Mouse (Mus musculus) left cerebral cortex, adult 8-10 months (tissue): ENCODE measurements around the gene Zswim3. TPM values are rescaled to one million over a fixed set of nuclear protein-coding genes. Genes with fewer than 3 reads are reported as not detected.

ENCODE experiments used
- DNase-seq, 2 experiments: peaks; one replicate each; pipeline ENCODE4 v3.0.0; 2022; ENCODE audit warnings: low spot score in 2 of 2
- total RNA-seq, 4 experiments: library from RNA; stranded (reverse); gene quantifications; 2 replicates each; pipeline ENCODE4 v1.2.4; 2022

Gene Zswim3
- total RNA-seq, 4 experiments from 2014 or later = 7.1 to 10.0 (median 8.7) TPM

DNA sequence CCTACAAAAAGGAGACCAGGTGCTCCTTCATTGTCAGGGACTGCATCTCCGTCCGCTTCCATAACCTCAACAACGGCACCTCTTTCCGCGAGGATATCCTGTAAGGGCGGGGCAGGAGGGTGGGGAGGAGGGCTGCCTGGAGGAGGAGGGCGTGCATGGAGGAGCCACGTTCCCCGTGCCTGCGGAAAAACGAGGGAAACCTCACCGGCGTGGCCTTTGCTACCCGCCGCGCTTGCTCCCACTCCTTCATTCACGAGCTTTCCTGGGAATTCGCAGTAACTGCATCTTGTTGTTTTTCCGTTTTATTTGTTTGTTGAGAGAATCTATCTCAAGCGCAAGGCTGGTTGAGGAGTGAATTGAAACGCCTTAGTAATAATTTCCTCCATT lies 427 bp downstream of the Zswim3 start:
- no peak for DNase-seq

DNA sequence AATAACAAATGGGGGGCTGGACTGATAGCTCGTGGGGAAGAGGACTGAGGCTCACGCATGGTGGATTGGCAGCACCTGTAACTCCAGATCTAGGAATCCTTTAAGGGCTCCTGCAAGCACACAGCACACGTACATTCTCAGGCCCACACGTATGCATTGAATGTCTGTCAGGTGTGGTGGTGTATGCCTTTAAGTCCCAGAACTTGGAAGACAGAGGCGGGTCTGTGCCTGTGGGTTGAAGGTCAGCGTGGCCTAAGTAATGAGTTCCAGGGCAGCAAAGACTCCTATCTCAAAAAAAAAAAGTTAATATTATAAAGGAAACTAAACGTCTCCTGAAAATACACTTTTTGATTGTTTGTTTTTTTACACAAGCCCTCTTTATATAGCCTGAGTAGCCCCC lies 1.7 kb downstream of the Zswim3 start:
- no peak for DNase-seq

DNA sequence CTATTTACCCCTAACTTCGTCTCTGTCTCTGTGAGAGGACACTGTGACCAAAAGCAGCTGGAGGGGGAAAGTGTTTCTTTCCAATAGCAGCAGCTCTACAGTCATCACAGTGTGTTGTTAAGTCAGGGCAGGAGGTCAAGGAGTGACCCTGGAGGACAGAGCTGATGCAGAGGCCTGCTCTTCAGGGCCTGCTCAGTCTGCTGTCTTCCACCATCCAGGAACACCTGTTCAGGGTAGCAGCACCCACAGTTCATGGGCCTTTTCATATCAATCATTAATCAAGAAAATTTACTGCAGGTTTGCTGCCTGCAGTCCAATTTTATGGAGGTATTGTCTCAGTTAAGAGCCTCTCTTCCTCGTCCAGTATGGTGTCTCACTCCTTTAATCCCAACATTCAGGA lies 8.7 kb downstream of the Zswim3 start:
- no peak for DNase-seq

DNA sequence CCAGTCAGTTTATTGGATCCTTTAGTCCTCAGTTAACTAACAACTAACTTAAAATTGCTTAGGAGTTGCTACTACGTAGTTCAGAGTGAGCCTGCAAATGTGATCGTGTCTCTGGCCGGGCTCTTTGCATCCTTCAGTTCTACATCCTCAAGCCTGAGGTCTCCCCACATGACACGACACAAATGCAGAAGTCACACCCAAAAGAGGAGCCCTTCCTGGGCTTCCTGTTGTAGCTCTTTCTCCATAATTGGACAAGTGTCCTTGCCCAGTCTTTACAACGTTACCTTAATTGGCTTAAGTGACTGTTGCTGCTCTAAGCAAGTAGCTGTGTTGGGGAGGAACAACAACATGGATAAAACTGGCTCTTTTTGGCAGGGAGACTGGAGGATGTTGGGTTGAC lies 10.4 kb downstream of the Zswim3 start:
- DNase-seq = no peak

DNA sequence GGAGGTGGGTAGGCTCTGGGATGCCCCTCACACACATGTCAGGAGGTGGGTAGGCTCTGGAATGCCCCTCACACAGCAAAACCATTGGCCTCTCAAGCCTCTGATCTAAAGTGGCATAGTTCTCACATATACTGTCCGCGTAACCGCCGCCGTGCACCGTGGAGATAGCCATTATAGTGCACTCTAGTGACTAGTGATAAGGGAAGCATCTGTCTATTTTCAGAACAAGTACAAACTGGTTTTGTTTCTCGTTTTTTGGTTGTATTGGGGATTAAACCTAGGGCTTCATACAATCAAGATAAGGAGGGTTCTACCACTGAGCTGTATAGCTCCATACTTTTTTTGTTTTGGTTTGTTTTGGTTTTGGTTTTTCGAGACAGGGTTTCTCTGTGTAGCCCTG lies 10.9 kb downstream of the Zswim3 start:
- no peak for DNase-seq

DNA sequence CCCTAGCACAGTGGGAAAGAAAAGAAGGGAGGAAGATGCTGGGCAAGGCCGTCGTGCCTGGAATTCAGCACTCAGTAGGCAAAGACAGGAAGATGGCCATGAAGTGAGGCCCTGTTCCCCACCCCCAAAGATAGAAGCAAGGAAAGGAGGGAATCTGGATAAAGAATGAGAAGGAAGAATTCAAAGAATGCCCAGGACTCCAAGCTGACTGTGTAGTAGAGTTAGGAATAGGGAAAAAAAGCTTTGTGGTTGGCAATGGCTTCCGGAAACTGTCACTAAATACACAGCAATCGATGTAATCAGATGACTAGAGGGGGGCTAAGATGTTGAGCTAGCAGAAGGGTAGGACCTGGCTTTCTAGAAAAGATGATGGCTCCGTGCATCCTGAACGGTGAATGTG lies 12.3 kb downstream of the Zswim3 start:
- DNase-seq = no peak

DNA sequence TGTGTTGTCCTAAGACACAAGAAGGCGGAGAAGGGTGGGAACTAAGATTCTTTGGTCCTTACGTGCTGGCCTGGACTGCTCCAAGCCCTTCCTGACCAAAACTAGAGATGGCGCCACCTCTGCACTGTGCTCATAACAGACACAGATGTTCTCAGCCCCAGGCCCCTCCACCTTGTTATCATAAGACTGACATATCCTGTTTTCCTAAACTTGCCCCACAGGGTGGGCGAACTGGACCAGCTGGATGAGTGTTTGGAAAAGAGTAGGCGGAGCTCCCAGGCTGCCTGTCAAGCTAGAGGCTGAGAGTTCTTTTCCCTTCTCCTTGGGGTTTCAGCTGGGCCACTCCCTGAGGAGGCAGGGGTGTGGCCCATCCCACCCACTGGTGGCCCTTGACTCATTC lies 12.8 kb downstream of the Zswim3 start:
- no peak for DNase-seq

DNA sequence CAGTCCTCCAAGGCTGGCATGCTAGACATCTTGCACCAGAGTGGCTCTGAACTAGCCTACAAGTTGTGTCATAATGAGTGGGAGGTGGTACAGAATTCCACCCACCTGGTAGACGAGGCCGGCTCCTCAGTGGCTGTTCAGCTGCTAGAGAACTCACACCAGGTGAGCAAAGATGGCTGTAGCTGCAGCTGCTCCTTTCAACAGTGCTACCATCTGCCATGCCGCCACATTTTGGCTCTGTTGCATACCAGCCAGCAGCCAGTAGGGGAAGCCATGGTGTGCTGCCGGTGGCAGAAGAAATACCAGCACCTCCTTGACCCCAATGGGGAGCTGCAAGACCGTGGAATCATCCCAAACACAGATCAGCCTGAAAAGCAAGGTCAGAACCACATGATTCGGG lies 16.2 kb downstream of the Zswim3 start:
- no peak for DNase-seq

DNA sequence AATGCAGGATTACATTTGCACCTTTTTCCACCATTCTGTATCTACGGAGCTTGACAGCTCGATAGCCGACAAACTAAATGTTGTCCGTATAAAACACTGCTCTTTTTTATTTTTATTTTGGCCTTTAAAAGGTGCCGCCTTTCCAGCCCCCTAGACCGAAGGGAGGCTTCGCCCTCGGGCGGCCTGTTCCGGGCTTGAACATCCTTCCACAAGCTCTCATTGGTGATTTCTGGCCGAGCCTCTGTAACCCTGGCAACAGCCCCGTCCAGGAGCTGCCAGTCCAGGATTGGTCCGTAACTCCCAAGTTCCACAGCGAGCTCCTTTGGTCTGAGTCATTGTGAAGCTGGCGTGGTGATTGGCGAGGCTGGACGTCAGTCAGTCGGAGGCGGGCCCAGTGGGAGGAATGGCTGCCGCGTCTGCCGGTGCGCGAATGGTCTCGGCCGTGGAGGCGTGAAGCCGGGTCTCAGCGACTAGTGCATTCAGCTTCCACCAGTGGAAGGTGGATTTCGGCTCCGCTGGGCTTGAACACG lies 17.8 kb downstream of the Zswim3 start, which contains the start of gene Zswim1:
TSS of gene Zswim1 (plus strand) at position 51 of the 530 bp plus-strand sequence.
- peak; percentile 99 to 100 for DNase-seq

DNA sequence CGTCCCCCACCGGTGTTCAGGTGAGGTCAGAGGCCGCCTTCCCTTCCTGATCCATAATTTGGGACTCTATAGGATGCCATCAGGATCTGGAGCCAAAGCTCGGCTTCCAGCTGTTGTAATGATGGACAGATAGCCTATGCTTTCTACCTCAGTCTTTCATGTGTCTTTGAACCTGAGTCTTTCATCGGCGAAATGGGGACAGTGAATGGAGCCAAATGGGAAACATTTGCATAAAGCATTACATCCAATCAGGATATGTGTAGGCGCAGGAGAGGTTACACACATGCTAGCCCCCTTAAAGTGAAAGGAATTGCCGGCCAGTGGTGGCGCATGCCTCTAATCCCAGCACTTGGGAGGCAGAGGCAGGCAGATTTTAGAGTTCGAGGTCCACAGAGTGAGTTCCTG lies 18.3 kb downstream of the Zswim3 start:
- DNase-seq = no peak

DNA sequence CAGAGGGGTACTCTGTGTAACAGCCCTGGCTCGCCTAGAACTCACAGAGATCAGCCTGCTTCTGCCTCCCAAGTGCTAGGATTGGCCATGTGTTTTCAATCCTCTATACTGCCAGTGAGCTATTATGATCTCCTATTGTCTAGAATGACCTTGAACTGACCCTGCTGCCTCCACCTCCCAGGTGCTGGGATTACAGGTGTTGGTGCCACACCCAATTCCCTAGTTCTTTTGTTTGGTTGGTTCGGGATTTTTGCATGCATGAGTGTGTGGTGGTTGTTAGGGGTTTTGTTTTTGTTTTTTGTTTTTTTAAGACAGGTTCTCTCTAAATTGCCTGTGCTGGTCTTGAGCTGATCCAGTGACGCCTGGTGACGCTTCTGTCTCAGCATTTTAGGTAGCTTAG lies 19.1 kb downstream of the Zswim3 start:
- DNase-seq = no peak

DNA sequence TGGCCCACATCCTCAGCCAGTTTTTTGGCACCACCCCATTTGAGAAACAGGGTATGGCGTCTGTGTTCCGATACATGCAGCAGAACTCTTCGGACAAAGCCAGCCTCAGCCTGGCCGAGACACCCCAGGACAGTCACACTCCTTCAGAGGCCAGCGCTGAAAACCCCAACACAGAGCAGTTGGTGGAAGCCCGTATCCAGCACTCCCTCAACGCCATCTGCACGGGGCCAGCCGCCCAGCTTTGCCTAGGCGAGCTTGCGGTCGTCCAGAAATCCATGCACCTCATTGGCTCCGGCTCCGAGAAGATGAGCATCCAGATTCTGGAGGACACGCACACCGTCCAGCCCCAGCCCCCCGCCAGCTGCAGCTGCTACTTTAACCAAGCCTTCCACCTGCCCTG lies 20.6 kb downstream of the Zswim3 start:
- no peak for DNase-seq

DNA sequence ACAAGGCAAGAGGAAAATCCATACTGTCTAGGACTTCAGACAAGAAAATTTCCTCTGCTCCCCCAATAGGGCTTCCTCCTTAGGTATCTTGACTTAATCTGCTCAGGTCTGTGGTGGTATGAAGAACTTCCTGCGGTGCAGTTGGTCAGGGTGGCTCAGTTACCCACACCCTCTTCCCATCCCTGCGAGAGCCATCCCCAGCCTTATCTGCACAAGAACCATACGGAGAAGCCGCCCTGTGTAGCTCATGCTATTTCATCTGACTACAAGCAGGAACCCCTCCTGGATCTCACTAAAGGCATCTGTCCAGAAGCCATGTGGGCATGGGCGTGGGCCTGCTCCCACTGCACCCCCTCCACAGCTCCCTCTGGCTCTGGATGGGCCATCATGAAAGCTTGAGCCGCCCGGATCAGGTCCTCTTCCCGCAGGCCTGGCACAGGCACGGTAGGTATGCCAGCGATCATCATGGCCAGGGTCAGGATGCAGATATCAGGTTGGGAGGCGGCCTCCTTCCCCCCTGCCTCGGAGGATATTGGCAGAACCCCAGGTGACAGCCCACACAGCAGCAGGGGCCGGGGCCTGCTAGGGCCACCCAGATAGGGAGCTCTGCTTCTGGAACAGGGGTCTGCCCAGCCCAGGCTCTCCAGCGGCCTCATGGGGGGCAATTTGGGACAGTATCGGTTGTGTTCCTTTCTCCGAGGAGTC lies 22.4 kb downstream of the Zswim3 start:
- DNase-seq = no peak

DNA sequence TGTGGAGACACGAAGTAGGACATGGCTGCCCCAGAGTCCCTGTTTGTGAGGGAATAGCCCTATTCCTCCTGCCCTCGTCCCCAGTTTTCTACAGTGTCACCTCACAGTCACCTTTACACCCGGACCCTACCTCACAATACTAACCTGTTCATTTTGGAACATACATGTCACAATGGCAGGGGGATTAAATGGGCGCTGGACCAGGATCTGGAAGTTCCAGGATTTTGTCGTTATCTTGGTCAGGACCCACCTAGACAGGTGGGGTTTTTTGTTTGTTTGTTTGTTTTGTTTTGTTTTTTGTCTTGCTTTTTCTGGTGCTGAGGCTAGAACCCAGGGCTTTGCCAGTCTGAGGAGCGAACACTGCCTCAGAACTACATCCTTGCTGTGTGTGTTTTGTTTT lies 23.5 kb downstream of the Zswim3 start, which contains the start of gene Spata25:
TSS of gene Spata25 (minus strand) at position 101 of the 400 bp plus-strand sequence.
- DNase-seq = no peak

DNA sequence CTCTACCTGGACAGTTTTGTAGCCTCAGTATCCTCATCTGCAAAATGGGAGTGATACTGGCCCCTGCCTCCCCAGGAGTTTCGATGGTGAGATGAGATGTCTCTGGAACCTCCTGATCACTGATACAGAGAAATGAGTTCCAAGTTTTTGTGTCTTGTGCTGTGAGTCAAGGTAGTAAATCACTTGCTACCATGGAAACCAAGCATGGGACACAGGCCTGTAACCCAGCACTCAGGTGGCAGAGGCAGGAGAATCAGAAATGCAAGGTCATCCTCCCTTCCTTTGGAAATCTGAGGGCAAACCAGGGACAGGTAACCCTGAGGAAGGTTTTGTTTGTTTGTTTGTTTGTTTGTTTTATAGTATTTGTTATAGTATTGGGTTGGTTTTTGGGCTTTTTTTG lies 24.2 kb downstream of the Zswim3 start:
- no peak for DNase-seq

DNA sequence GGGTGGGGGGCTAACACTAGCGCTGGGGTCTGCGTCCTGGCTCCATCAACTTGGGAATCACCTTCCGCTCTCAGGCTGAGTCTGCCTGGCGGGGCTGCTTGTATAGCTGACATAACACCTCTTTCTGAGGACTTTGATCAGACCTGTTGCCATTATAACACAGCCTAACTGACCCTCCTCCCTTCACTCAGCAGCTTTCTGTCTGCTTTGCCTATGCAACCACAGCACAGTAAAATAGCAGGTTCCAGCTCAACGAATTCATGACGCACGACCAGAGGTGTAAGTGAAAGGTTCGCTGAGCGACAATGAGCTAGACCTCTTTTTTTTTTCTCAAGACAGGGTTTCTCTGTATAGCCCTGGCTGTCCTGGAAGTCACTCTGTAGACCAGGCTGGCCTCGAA lies 26.1 kb downstream of the Zswim3 start:
- no peak for DNase-seq

DNA sequence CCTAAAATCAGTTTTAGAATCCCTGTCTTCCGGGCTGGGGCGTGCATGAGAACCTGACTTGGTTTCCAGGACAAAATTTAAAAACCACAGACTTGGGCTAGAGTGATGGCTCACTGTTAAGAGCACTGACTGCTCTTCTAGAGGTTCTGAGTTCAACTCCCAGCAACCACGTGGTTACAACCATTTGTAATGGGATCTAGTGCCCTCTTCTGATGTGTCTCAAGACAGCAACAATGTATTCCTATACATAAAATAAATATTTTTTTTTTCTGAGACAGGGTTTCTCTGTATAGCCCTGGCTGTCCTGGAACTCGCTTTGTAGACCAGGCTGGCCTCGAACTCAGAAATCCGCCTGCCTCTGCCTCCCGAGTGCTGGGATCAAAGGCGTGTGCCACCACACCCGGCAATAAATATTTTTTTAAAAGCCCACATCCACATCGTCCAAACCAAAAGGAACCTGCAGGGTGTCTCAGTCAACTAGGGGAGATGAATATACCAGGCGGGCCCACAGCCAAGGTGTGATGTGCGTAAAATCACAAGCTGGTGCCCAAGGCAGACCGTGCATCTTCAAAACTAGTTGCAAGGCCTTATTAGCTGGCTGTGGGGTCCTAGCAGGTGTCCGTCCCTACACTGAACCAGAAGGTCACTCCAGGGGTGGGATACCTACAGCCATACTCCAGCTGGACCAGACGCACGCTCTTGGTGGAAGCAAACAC lies 27.3 kb downstream of the Zswim3 start:
- DNase-seq = no peak

DNA sequence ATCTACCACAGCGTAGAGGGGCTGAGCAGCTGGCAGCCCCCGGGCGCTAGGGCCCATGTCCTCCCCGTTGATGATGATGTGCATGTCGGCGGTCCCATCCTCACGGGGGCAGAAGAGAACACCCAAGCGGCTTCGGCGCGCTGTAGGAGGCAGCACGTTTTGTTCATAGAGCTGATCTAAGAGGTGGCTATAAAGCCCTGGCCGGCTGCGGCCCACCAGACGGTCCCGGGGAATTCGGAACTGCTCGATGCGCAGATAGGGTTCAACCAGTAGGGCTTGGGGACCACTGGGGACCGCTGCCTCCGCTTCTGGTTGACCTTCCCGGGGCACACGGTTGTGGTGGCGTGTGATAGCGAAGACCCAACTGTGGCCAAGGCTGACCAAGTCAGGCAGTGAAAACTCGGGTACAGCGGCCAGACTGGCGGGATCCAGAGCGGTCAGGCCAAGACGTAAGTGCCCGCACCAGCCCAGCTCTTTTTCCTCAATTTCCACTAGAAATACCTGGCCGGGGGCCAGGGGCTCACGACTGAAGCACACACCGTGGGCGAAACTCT lies 27.9 kb downstream of the Zswim3 start, which contains the start of gene Ctsa:
TSS of gene Ctsa (plus strand) at position 126 of the 554 bp plus-strand sequence.
- DNase-seq = peak; percentile 68 to 70

DNA sequence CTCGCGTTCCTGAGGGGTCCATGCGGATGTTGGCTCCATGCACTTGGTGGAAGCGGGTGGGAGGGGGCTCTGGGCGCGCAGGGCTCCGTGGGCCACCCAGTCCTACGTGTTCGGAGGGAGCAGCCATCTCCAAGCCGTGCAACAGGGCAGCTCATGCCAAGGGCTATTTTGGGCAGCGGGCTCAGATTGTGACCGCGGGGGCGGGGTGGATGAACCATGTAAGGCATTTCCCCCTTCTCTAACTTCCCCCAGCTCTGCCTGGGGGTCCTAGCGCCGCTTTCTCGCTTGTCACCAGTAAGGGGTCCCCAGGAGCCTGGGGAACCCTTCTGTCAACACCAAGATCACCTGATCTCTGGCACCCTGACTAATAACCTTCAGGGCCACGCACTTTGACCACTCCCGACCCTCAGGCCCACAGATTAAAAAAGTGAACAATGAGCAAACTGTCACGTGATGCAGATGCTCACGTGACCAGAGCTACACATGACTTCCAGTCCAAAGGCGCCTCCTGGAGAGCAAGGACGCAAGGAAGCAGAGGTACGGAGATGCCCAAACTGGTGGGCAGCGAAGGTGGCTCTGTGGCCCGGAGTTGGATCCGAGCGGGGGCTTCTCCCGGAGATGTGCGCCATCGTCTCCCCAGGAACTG lies 28.5 kb downstream of the Zswim3 start, which contains the start of gene Neurl2:
TSS of gene Neurl2 (minus strand) at position 143 of the 646 bp plus-strand sequence.
- DNase-seq = peak; percentile 92 to 95

DNA sequence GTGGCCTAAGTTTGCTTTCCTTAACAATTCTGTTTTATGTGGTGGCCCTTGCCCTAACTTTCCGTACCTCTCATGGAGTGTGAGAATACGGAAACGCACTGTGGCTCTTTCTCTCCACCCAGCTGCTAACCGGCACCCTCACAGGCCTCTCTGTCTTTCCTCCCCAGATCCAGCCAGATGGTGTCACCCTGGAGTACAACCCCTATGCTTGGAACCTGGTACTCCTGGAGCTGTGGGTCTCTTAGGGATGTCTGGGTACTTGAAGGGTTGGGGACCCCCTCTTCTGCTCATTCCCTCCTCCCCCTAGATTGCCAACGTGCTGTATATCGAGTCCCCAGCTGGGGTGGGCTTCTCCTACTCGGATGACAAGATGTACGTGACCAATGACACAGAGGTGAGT lies 29.6 kb downstream of the Zswim3 start:
- no peak for DNase-seq

DNA sequence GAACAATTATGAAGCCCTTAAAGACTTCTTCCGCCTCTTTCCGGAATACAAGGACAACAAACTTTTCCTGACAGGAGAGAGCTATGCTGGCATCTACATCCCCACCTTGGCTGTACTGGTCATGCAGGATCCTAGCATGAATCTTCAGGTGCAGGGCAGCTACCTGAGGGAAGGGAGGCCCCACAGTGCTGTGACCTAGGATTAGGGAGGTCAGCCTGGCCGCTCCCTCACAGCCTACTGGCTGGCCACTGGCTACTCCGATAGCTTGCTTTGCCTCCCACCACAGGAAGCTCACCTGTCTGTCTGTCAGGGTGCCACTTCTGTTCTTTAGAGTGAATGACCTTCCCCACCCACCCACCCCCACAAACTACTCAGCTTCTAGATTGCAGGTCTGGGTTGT lies 30.3 kb downstream of the Zswim3 start:
- DNase-seq = no peak

DNA sequence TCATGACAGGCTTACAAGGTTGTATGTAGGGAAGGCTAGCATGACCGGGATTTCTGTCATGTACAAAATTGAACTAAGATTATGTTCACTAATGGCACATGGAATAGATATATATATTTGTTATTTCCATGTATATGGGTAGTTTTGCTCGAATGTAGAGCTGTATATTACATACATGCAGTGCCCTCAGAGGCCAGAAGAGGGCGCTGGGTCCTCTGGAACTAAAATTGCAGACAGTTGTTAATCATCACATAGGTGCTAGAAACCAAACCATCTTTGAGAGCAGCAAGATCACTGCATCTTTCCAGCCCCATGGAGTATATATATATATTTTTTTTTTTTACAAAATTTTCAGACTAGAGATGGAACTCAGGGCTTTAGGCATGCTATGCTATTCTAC lies 40.9 kb downstream of the Zswim3 start:
- no peak for DNase-seq
